Mouse (Mus musculus) liver, embryonic 14.5 days (tissue): ENCODE data around the gene 4931429L15Rik. TPM values are rescaled to one million over a fixed set of nuclear protein-coding genes. Genes with fewer than 3 reads are reported as not detected.
"Not testable (repeated sequence)": the region's sequence is repeated elsewhere in the genome, so short reads cannot be mapped to it uniquely, and the experiment has no call there.

Experiments used
- ATAC-seq: fragments of 200-750 bp; cut with Nextera tagmentation; 2 replicates; pipeline ENCODE4 v1.8.0; 2017; ENCODE audit warnings: moderate number of reproducible peaks, mild to moderate bottlenecking, moderate library complexity; ENCODE audit not compliant: insufficient read depth
- DNase-seq, 3 experiments: peaks; one replicate each; pipeline ENCODE4 v3.0.0-alpha.2; 2012 to 2013; ENCODE audit warnings: low read depth in 3 of 3, low spot score in 3 of 3
- H3K27ac ChIP-seq: fragments of 300-500 bp; sonication (generic); 2 replicates; pipeline ENCODE4 v1.5.1; 2014; ENCODE audit warnings: moderate library complexity, mild to moderate bottlenecking, control low read depth, inconsistent platforms
- H3K27me3 ChIP-seq: fragments of 300-500 bp; sonication (generic); 2 replicates; pipeline ENCODE4 v1.6.1; 2014; ENCODE audit warnings: mild to moderate bottlenecking, low read length, moderate library complexity; ENCODE audit not compliant: control insufficient read depth, insufficient read depth
- H3K36me3 ChIP-seq: fragments of 300-500 bp; sonication (generic); replicated peaks from 2 replicates; pipeline ENCODE4 v1.6.1; 2014; ENCODE audit warnings: low read depth; ENCODE audit not compliant: control insufficient read depth, insufficient read depth
- H3K4me1 ChIP-seq, 2 experiments: fragments of 200-500 bp in 1 of 2; fragments of 300-500 bp in 1 of 2; sonication (generic) in 1 of 2; replicated peaks; 2 replicates each; pipeline ENCODE4 v1.6.1; 2012 to 2014; ENCODE audit warnings: antibody characterized with exemption in 1 of 2, inconsistent platforms in 1 of 2, low read length in 1 of 2; ENCODE audit not compliant: control insufficient read depth in 2 of 2, insufficient read depth in 2 of 2
- H3K4me2 ChIP-seq: fragments of 300-500 bp; sonication (generic); 2 replicates; pipeline ENCODE4 v1.6.1; 2014; ENCODE audit warnings: low read depth, mild to moderate bottlenecking, control low read depth, moderate library complexity
- H3K4me3 ChIP-seq, 2 experiments: fragments of 200-500 bp in 1 of 2; fragments of 300-500 bp in 1 of 2; sonication (generic) in 1 of 2; 2 replicates each; pipeline ENCODE4 v1.5.1; 2012 to 2014; ENCODE audit warnings: low read depth in 2 of 2, low read length in 2 of 2, mild to moderate bottlenecking in 2 of 2, control low read depth in 1 of 2, inconsistent platforms in 1 of 2, moderate library complexity in 1 of 2; ENCODE audit not compliant: insufficient read depth in 1 of 2
- H3K9ac ChIP-seq: fragments of 300-500 bp; sonication (generic); replicated peaks from 2 replicates; pipeline ENCODE4 v1.6.1; 2014; ENCODE audit warnings: mild to moderate bottlenecking, control low read depth, moderate library complexity
- H3K9me3 ChIP-seq: fragments of 300-500 bp; sonication (generic); 2 replicates; pipeline ENCODE4 v1.6.1; 2016; ENCODE audit warnings: low read length, mixed read lengths; ENCODE audit not compliant: control insufficient read depth
- CTCF ChIP-seq: IDR thresholded peaks from 2 replicates; pipeline ENCODE4 v1.5.1; 2016; ENCODE audit warnings: antibody characterized with exemption, low read depth, control low read depth
- EP300 ChIP-seq: IDR thresholded peaks from 2 replicates; pipeline ENCODE4 v1.6.1; 2016; ENCODE audit warnings: antibody characterized with exemption, low read depth
- WGBS: fragments of 180-500 bp; shearing (Covaris S2); extraction: QIAGEN DNeasy Blood & Tissue Kit; methylation state at CpG from one replicate; pipeline ENCODE4 v1.1.7; 2014; ENCODE audit not compliant: insufficient replicate concordance; 5-methylcytosine and 5-hydroxymethylcytosine counted together
- polyA plus RNA-seq, 2 experiments: library from polyadenylated mRNA; depleted of rRNA in 1 of 2; stranded (reverse) in 1 of 2; unstranded in 1 of 2; fragments of >200 nt; fragmentation: Nextera tagmentation in 1 of 2; extraction: Ambion mirVana in 1 of 2; gene quantifications; 2 replicates each; pipeline versions ENCODE4 v1.2.1 to v1.2.3; 2012 to 2014

Gene 4931429L15Rik
- polyA plus RNA-seq, 2 experiments = not detected

DNA sequence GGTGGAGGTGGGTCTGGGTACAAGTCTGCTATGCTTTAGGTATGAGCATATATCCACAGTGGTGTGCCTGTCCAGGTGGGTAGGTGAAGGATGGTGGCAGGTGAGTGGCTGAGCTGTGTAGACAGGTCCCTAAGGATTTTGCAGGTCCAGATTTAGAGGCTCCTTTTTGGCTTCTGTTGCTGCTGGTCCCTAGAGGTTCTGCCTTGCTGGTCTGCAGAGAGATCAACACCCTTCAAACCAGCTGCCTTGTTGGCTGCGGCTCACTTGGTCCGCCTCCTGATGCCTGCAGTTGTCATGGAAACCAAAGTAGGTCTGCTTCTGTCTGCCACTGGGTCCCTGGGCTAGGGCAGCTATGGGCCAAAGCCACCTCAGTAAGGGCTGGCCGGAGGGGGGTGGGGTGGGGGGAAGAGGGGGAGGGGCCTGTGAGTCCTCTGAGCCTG, 18.1 kb upstream of the 4931429L15Rik start:
- no peak for DNase-seq
- Histone ChIP-seq H3K27me3 (no peaks in the 10 kb centered on the region), H3K36me3 (no peaks in the 10 kb centered on the region), H3K4me2 (no peak overlapping the region), H3K27ac (no peak overlapping the region), H3K4me1 (no peaks in the 10 kb centered on the region), H3K4me3 (no peak overlapping the region), H3K9ac (no peak overlapping the region), H3K9me3 (no peaks in the 10 kb centered on the region)
- no peak for ATAC-seq
- TF ChIP-seq CTCF = no peak
- TF ChIP-seq EP300 = no peak
- WGBS = 39% methylated on average over 3 of the region's 3 CpGs

DNA sequence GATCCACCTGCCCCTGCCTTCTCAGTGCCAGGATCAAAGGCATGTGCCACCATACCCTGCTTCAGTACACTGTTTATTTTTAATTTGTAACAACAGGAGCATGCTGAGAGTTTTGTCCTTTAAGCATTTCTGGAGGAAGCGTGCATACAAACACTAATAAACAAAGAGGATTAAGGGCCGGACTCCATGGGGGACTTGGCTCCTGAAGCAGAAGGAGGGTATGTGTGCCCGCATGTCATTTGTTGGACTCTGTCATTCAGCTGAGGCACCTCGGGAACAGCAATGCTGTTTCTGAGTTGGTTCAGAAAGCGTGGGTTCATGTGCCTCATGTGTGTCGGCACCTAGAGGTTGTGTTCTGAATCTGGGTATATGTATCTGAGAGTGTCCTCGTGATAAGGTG, 17.5 kb upstream of the 4931429L15Rik start:
- no peak overlapping the region for H3K27ac ChIP-seq
- H3K27me3 ChIP-seq = no peaks in the 10 kb centered on the region
- H3K36me3 ChIP-seq = no peaks in the 10 kb centered on the region
- no peak overlapping the region for H3K9ac ChIP-seq
- DNase-seq (no peak), ATAC-seq (no peak)
- TF ChIP-seq EP300 = no peak
- no peak for TF ChIP-seq CTCF
- WGBS = 50% methylated on average over 7 of the region's 7 CpGs
- H3K9me3 ChIP-seq = no peaks in the 10 kb centered on the region
- no peaks in the 10 kb centered on the region for H3K4me1 ChIP-seq
- H3K4me2 ChIP-seq = no peak overlapping the region
- no peak overlapping the region for H3K4me3 ChIP-seq

DNA sequence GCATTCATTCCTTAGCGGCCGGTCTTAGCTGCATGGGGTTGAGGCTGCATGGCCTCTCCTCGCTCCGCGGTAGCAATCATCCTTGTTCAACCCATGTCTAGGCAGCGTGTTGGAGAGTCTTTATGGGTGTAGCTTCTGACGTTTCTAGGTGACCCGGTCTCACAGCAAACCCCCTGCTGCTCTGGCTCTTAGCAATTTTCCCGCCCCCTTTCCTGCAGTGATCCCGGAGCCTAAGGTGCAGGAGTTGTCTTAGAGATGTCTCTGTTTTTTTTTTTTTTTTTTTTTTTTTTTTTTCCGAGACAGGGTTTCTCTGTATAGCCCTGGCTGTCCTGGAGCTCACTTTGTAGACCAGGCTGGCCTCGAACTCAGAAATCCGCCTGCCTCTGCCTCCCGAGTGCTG, 16.5 kb upstream of the 4931429L15Rik start:
- not testable (repeated sequence) for H3K4me3 ChIP-seq, H3K4me1 ChIP-seq, H3K4me2 ChIP-seq, ATAC-seq, H3K9ac ChIP-seq, DNase-seq, H3K27me3 ChIP-seq, H3K9me3 ChIP-seq, H3K27ac ChIP-seq, H3K36me3 ChIP-seq
- 69% methylated on average over 13 of the region's 14 CpGs for WGBS

DNA sequence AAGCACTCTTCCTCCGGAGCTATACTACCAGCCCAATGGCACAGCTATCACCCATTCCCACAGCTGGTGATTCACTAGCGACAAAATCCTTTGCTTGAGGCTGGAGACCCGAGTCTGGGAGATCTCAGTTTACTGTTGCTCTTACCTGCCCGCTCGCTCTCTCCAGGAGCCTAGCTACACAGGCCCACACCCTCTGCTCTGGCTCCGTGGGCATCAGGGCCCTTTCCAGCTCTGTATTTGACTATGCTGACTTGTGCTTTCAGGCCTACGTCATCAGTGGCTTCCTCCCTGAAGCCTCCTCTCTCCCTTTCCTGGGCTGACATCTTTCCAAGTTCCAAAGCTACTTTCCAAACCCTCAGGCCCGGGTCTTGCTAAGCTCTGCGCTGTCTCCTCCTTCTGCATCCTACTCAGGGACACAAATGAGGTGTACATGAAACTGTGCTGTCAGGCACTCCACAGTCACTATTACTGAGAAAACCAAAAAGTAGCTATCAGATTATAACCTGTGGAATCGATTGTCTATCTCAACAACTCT, 15.7 kb upstream of the 4931429L15Rik start:
- TF ChIP-seq CTCF = no peak
- TF ChIP-seq EP300 = no peak
- Histone ChIP-seq H3K9ac (no peak overlapping the region), H3K36me3 (no peaks in the 10 kb centered on the region), H3K27ac (no peak overlapping the region), H3K4me3 (no peak overlapping the region), H3K4me2 (no peak overlapping the region), H3K9me3 (no peaks in the 10 kb centered on the region), H3K4me1 (no peaks in the 10 kb centered on the region), H3K27me3 (no peaks in the 10 kb centered on the region)
- WGBS = 60% methylated on average over 10 of the region's 10 CpGs
- no peak for ATAC-seq
- DNase-seq = no peak

DNA sequence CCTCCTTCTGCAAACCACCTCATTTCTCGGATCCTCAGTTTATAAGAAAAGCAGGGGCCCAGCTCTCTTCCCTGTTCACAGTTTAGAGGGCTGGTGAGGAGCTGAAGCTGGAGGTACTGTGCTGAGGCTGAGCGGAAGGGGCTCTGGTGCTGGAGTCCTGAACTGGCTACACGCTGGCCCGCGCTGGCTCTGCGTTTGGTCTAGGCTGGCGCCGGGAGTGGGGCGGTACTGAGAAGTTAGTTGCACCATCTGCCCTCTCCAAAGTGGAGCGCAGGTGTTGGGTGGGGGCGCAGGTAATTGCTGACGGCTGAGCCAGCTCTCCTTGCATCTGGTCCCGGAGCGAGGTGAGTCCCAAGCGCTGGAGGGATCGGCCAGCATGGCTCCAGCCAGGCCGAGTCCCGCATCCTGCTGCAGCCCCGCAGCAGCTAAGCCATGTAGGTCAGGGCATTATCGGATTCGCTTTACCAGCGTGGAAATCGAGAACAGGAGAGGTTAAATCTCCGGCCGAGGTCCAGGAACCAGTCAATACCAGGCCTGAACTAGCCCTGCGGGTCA, 14.8 kb upstream of the 4931429L15Rik start:
- H3K27ac ChIP-seq = no peak overlapping the region
- peaks cover 3% of the 10 kb centered on the region for H3K27me3 ChIP-seq
- no peak overlapping the region for H3K4me3 ChIP-seq
- 33% methylated on average over 26 of the region's 26 CpGs for WGBS
- ATAC-seq (no peak), DNase-seq (no peak)
- H3K9me3 ChIP-seq = no peaks in the 10 kb centered on the region
- H3K4me2 ChIP-seq = no peak overlapping the region
- TF ChIP-seq EP300 (no peak), CTCF (no peak)
- H3K4me1 ChIP-seq = no peaks in the 10 kb centered on the region
- H3K36me3 ChIP-seq = no peaks in the 10 kb centered on the region
- H3K9ac ChIP-seq = no peak overlapping the region
